Mouse (Mus musculus): ENCODE measurements at regions not wholly inside any gene's neighbourhood (a gene's known extent, or its start where the extent isn't known, plus 50 kb on each side); places are given as distances from the start of the nearest gene placed in this dataset.
A peak's percentile ranks its signal among the peaks of the same experiment; 100 is the strongest.

- DNase-seq (ENCODE audit: low read depth, low spot score): no peak
These were observed 583.6 kb upstream of the Nectin3 start for GRCm38 (mm10) chr16:47081896-47082295.

GRCm38 (mm10) chr16:47080330-47080729, 582.0 kb upstream of the Nectin3 start:
- DNase-seq (ENCODE audit: low read depth, low spot score): no peak

DNA sequence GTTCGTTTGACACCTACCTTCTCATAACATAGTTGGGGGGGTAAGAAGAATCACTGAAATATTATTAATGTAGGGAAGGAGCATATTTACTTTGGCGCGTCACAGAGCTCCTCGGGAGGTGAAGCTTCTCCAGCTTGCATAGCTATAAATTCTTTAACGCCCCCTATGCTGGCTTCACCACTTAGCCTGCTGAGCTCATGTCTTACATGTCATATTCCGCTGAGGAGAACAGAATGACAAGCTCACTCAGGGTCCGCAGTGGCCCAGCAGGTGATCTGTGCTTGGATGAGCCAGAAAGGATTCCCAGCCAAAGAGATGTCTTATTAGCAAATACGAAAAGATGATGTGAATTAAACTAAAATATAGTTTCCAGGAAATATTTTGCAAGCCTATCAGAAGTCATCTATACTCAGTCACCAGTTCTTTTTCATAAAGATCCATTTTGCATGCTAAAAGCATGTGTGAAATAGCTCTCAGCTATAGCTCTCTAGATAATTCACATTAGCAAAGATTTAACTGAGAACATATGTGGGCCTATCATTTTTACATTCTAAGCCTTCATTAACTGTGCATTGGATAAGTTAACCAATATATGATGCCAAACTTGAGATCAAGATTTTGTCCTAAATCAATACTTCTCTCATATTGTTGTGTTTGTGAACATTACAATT, 561.1 kb upstream of the Nectin3 start:
- DNase-seq (ENCODE audit: low read depth, low spot score): no peak

- no peak for DNase-seq (ENCODE audit: low read depth, low spot score)
These were observed 560.5 kb upstream of the Nectin3 start for GRCm38 (mm10) chr16:47058811-47059210.

GRCm38 (mm10) chr16:47025971-47026370, 527.6 kb upstream of the Nectin3 start:
- DNase-seq (ENCODE audit: low read depth, low spot score): no peak

DNA sequence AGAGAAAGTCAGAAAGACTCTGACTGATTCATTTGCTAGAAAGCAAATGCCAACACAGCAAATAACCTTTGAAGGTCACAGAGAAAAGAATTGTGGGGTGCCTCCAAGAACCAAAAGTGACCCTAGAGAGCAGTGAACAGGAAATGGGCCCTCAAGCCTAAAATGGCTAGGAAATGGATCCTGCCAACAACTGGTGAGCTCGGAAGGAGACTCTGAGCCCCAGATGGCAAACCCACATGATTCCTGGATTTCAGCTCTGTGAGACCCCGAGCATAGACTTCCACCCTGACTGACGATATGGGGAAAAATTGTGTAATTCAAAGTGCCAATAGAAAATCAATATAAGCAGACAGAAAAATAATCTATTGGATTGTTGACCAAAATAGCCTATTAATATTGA, 519.2 kb upstream of the Nectin3 start:
- no peak for DNase-seq (ENCODE audit: low read depth, low spot score)

DNA sequence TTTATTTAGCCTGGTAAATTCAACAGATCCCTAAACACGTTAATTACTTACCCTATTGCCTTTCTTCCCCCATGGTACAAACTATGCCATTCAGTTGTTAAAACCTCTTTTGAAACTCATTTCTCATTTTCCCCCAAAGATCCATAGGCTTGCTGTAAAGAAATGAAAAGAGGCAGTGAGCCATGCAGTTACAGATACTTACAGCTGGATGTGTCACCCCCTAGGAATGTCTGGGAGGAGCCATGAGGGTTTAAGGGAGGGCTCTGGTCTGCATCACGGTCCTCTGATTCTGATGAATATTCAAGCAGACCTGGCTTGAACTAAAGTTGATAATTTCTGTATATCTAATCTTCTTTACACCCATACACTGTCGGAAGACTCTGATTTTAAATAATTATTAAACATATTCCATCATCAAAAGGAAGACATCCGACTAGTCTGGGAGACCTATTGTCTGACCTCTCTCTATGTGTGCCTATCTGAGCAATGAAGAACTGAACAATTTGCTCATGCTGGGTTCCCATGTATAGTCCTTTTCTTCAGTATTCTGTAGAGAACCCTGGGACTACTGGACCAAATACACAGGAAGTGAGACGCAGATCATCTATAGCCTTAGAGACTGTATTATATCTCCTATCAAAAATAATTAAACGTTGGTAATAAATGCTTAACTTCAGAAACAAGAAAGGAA, 484.7 kb upstream of the Nectin3 start:
- no peak for DNase-seq (ENCODE audit: low read depth, low spot score)

GRCm38 (mm10) chr16:46982272-46982909, 484.1 kb upstream of the Nectin3 start:
- no peak for DNase-seq (ENCODE audit: low read depth, low spot score)

DNA sequence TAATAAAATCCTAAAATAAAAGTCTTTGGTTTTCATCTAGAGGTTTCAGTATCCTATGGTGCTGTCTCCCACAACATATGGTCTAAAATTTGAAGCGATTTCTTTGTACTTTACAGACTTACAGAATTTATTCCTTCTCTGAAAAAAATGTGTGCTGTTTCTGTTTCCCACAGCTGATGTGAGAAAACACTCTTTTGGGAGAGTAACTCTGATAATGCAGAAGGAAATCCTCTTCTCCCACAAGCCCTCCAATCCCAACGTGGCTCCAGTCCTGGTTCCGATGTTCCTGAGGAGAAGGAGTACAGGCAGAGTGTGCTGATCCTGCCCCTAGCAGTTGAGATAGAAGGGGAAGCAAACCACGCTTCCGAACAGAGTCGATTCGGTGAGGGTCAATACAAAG, 467.4 kb upstream of the Nectin3 start:
- no peak for DNase-seq (ENCODE audit: low read depth, low spot score)

DNA sequence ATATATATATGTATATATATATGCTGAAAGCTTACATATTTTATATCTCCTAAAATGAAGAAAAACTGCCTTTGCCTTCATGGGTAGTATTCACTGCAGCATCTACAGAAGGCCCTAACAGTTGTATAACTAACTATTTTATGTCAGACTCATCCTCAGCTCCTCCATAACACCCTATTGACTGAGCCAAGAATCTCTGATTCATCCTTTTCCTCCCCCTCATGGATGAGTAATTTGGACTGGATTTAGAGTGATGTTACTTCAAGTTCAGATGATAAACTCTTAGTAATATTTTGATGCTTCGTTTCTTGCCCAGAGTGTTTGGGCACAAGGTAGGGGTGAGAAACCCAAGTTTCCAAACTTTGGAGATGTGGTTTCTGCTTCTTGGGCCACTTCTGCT, 458.7 kb upstream of the Nectin3 start:
- no peak for DNase-seq (ENCODE audit: low read depth, low spot score)

GRCm38 (mm10) chr16:46926060-46926459, 427.7 kb upstream of the Nectin3 start:
- DNase-seq (ENCODE audit: low read depth, low spot score): no peak

- DNase-seq (ENCODE audit: low read depth, low spot score): peak; percentile 11
These were observed 396.4 kb upstream of the Nectin3 start for GRCm38 (mm10) chr16:46894576-46895203.

GRCm38 (mm10) chr16:46878739-46879138, 380.4 kb upstream of the Nectin3 start:
- no peak for DNase-seq (ENCODE audit: low read depth, low spot score)

DNA sequence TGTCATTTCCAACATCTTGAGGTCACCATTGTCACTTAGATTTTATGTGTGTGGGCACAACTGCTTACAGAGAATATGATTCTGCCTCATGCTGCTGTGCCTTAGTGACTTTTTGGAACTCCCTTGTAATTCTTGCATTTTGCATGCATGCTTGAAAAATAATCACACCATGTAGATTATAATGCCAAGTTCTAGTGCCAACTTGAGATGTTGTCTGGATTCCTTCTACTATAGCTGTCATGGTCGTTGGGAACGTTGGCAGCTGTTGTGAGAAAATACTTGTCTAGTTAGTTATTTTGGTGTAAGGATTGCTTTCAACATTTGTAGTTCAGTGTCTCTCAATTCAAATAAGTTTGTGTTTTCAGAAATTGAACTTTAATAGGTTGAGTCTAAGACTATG, 365.6 kb upstream of the Nectin3 start:
- no peak for DNase-seq (ENCODE audit: low read depth, low spot score)

- DNase-seq (ENCODE audit: low read depth, low spot score): no peak
These were observed 351.2 kb upstream of the Nectin3 start for GRCm38 (mm10) chr16:46849534-46849933.

GRCm38 (mm10) chr16:46848755-46849154, 350.4 kb upstream of the Nectin3 start:
- no peak for DNase-seq (ENCODE audit: low read depth, low spot score)

- DNase-seq (ENCODE audit: low read depth, low spot score): no peak
These were observed 349.5 kb upstream of the Nectin3 start for GRCm38 (mm10) chr16:46847707-46848356.

- DNase-seq (ENCODE audit: low read depth, low spot score): no peak
These were observed 342.9 kb upstream of the Nectin3 start for GRCm38 (mm10) chr16:46841179-46841578.

GRCm38 (mm10) chr16:46840764-46841163, 342.4 kb upstream of the Nectin3 start:
- DNase-seq (ENCODE audit: low read depth, low spot score): no peak

GRCm38 (mm10) chr16:46825147-46825546, 326.8 kb upstream of the Nectin3 start:
- no peak for DNase-seq (ENCODE audit: low read depth, low spot score)

- no peak for DNase-seq (ENCODE audit: low read depth, low spot score)
These were observed 324.4 kb upstream of the Nectin3 start for GRCm38 (mm10) chr16:46822753-46823152.

DNA sequence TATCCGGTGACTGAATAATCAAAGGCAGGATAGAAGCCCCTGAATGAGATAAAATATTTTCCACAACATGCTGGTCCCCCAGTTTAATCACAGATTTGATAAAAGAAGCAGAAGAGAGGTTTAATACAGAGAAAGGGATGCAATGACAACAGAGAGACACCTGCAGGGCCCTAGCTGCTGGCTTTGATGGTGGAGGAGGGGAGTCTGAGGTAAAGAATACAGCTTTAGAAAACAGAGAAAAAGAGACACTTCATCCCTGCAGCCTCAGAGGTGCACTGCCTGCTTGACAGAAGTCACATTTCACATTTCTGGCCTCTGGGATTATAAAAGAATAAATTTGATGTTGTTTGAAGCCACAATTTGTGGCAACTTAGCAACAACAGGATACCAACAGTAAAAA, 319.9 kb upstream of the Nectin3 start:
- DNase-seq (ENCODE audit: low read depth, low spot score): no peak

Data from retina, postnatal 7 days (tissue).